Mouse (Mus musculus) bone marrow, adult 2 months (tissue): ENCODE results near the gene 9930111J21Rik1. TPM values are rescaled to one million over a fixed set of nuclear protein-coding genes. Genes with fewer than 3 reads are reported as not detected.
"Not testable (repeated sequence)": the region's sequence is repeated elsewhere in the genome, so short reads cannot be mapped to it uniquely, and the experiment has no call there.

Experiments used
- H3K27ac ChIP-seq: fragments of 200-500 bp; 2 replicates; pipeline ENCODE4 v1.5.1; 2012; ENCODE audit warnings: low read depth, mild to moderate bottlenecking, control low read depth, inconsistent platforms, low read length; ENCODE audit not compliant: control insufficient read depth, poor library complexity, insufficient read depth
- H3K4me1 ChIP-seq: fragments of 200-500 bp; 2 replicates; pipeline ENCODE4 v1.6.1; 2011; ENCODE audit warnings: low read length; ENCODE audit not compliant: control insufficient read depth, insufficient read depth
- H3K4me3 ChIP-seq: fragments of 200-500 bp; replicated peaks from 2 replicates; pipeline ENCODE3; 2011; ENCODE audit warnings: mild to moderate bottlenecking, low read depth, low read length, control low read depth; ENCODE audit not compliant: control insufficient read depth
- CTCF ChIP-seq: fragments of 200-500 bp; IDR thresholded peaks from 2 replicates; pipeline ENCODE4 v1.5.1; 2011; ENCODE audit warnings: low read length, control low read depth; ENCODE audit not compliant: control insufficient read depth, insufficient read depth
- POLR2A ChIP-seq: fragments of 200-500 bp; IDR thresholded peaks from 2 replicates; pipeline ENCODE4 v1.6.1; 2011; ENCODE audit warnings: low read depth, mild to moderate bottlenecking, control low read depth, low read length, borderline replicate concordance; ENCODE audit not compliant: control insufficient read depth
- WGBS: fragments of 180-500 bp; shearing (Covaris S2); methylation state at CpG from one replicate; pipeline ENCODE4 v1.1.7; 2018; 5-methylcytosine and 5-hydroxymethylcytosine counted together
- polyA plus RNA-seq: library from polyadenylated mRNA; stranded (reverse); fragments of >200 nt; gene quantifications from 2 replicates; pipeline ENCODE4 v1.2.4, GENCODE M21; 2011; ENCODE audit warnings: low replicate concordance; ENCODE audit not compliant: missing spikeins, insufficient read depth, insufficient read length

Gene 9930111J21Rik1
- polyA plus RNA-seq, 1 experiment: 7.9 TPM

DNA sequence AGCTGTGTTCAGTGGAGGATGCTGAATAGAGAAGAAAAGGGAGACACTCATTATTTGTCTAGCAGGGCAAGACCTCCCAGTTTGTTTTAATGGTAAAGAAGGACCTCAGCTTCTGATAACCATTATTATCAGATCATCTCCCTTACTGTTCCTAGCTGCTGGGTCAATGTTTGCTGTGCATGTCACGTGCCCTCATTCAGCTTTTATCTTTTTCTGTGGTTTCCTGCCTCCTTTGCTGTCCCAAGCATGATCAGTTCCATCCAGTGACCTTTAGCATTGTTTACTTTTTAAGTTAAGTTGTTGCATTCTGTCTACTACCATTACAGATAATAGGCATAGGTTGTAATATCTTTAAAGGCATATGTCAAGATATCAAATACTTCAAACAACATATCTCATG, 70.7 kb downstream of the 9930111J21Rik1 start:
- H3K4me1 ChIP-seq: no peaks in the 10 kb centered on the region
- no peak overlapping the region for H3K4me3 ChIP-seq
- 23% methylated on average over 1 of the region's 1 CpGs for WGBS
- no peak for TF ChIP-seq POLR2A
- no peak for TF ChIP-seq CTCF
- no peak overlapping the region for H3K27ac ChIP-seq

DNA sequence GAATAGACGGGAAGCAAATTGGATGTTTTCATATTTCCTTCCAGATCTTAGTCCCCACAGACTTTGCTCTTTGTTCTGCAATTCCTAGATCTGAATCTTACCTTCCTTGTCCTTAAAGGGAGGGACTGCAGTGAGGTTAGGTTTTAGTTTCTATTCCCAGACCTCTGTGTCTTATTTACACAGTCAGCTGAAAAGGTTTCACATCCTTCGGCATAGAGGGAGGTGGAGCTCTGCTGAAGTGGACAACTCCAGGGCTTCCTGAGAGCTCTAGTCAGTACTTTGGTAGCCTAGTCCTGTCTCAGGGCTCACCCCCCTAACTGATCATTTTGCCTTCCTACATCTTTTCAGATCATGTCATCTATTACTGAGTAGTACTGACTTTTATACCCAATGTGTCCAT, 77.2 kb downstream of the 9930111J21Rik1 start, which contains the start of gene Gm5431:
TSS of gene Gm5431 (minus strand) at position 194 of the 400 bp plus-strand sequence.
- Histone ChIP-seq H3K4me3 (peak within 1 kb of the TSS; percentile 27), H3K4me1 (peaks cover 2% of the 10 kb centered on the region; the same call in 1 of the 2 replicates), H3K27ac (peak within 1 kb of the TSS; percentile 70; the same call in 1 of the 2 replicates)
- WGBS: 24% methylated on average over 2 of the region's 2 CpGs
- TF ChIP-seq CTCF (no peak), POLR2A (no peak)

DNA sequence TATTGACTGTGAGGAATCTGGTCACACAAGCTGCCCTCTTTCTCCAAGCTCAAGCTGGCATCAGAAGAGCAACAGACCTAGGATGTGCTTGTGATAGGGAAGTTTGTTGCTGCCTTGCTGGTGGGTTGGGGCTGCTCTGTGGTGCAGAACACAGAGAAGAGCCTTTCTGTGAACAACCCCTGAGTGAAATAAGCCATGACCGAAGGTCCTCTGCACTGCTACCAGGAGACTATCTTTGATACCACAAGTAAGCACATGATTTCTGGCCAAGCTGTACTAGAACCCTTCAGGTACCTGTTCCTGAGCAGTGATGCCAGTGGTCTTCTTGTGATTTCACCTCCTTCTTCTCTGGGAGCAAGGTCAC, 77.6 kb downstream of the 9930111J21Rik1 start:
- Histone ChIP-seq H3K4me3 (peak overlapping the region; percentile 24), H3K27ac (peak overlapping the region; percentile 70; the same call in 1 of the 2 replicates)
- WGBS: 46% methylated on average over 1 of the region's 1 CpGs
- not testable (repeated sequence) for H3K4me1 ChIP-seq

DNA sequence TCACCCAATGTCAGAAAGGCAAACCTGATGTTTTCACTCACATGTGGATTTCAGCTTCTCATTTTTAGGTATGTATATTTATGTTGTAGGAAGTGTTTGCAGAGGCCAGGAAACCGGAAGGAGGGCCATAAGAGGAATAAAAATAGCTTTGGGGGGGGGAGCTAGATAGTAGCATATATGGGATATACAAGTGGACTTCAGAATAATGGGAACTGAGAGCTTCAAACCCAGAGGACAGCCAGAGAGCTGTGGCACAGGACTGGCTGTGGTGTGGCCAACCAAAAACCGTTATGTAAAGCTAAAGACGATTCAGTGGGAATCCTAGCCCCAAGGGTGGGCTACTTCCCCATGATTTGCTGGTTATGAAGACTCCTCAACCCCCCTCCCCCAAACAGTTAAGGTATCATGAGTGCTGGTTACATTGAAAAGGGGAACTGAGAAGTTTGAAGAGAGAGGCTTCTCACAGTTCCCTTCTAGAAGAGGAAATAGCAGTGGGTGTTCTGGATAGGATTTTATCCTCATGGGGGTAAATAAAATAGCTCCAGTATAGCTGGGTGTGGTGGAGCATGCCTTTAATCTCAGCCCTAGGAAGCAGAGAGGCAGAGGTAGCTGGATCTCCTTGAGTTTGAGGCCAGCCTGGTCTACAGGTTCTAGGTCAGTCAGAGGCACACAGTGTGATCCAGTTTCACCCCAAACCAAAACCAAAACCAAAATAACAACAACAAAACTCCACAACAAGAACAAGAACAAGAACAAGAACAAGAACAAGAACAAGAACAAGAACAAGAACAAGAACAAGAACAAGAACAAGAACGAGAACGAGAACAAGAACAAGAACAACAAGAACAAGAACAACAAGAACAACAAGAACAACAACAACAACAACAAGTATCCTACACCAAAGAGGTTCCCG, 78.3 kb downstream of the 9930111J21Rik1 start:
- H3K4me1 ChIP-seq: not testable (repeated sequence)
- 31% methylated on average over 6 of the region's 6 CpGs for WGBS
- Histone ChIP-seq H3K4me3 (peak overlapping the region; percentile 27), H3K27ac (peak overlapping the region; percentile 70; the same call in 1 of the 2 replicates)

DNA sequence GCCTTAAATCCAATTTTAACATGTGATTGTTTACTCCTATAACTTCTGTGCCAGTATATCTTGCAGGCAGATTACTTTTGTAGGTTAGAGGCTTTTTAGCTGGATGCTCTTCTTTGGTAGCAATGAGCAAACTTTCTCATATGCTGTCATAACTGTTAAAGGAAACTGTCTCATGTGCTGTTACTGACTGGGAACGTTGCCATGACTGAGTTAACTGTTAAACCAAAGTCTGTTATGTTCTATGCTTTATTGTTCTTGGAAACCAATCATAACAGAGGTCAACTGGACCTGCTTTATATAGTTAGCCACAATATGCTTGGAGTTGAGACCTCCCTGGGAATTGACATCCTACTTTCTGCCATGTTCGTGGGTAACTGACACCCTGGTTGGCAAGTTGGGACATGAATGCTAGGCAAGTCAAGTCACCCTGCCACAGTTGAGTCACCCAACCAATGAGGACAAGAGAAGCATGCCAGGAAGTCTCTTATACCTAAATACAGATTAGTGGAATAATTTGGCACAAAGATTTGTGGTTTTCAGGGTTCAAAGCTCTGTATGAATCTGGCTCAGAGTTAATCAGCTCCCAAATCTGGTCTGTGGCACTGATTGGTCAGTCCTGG, 80.3 kb downstream of the 9930111J21Rik1 start:
- Histone ChIP-seq H3K4me1 (peaks cover 2% of the 10 kb centered on the region; the same call in 1 of the 2 replicates), H3K27ac (no peak overlapping the region), H3K4me3 (no peak overlapping the region)
- TF ChIP-seq POLR2A: no peak
- no peak for TF ChIP-seq CTCF
- 32% methylated on average over 2 of the region's 2 CpGs for WGBS

Other genes starting within 250 kb of the 9930111J21Rik1 start
- 1,856 and 2,313 TPM in 2 replicates for gene Rack1, start 179.1 kb downstream of the 9930111J21Rik1 start, polyA plus RNA-seq
- 39.7 and 51.0 TPM in 2 replicates for gene Trim41, start 162.0 kb downstream of the 9930111J21Rik1 start, polyA plus RNA-seq
- 8.4 and 14.4 TPM in 2 replicates for gene Trim7, start 153.3 kb downstream of the 9930111J21Rik1 start, polyA plus RNA-seq
- gene Gm12184, start 152.7 kb downstream of the 9930111J21Rik1 start, polyA plus RNA-seq: 43.1 and 76.8 TPM in 2 replicates
- 15.8 and 21.3 TPM in 2 replicates for gene Irgm1, start 107.7 kb downstream of the 9930111J21Rik1 start, polyA plus RNA-seq
- gene Gm5431, start 77.2 kb downstream of the 9930111J21Rik1 start, polyA plus RNA-seq: 2.0 TPM in 1 of 2 replicates, not detected in the other
- 16.9 and 66.0 TPM in 2 replicates for gene Psme2b, start 33.2 kb downstream of the 9930111J21Rik1 start, polyA plus RNA-seq
- 0.88 and 2.1 TPM in 2 replicates for gene Olfr56, start 509 bp downstream of the 9930111J21Rik1 start, polyA plus RNA-seq
- gene Gm12185, start 12.8 kb upstream of the 9930111J21Rik1 start, polyA plus RNA-seq: not detected in 2 replicates
- 7.3 and 8.9 TPM in 2 replicates for gene Tgtp1, start 14.8 kb upstream of the 9930111J21Rik1 start, polyA plus RNA-seq
- 9.1 and 13.8 TPM in 2 replicates for gene 9930111J21Rik2, start 71.8 kb upstream of the 9930111J21Rik1 start, polyA plus RNA-seq
- 7.7 TPM in 1 of 2 replicates, not detected in the other for gene Tgtp2, start 84.8 kb upstream of the 9930111J21Rik1 start, polyA plus RNA-seq
- 18.2 and 26.2 TPM in 2 replicates for gene Ifi47, start 97.2 kb upstream of the 9930111J21Rik1 start, polyA plus RNA-seq
- gene Olfr1396, start 135.5 kb upstream of the 9930111J21Rik1 start, polyA plus RNA-seq: not detected in 2 replicates
- gene Olfr1395, start 162.9 kb upstream of the 9930111J21Rik1 start, polyA plus RNA-seq: not detected in 2 replicates
- gene Olfr1394, start 175.0 kb upstream of the 9930111J21Rik1 start, polyA plus RNA-seq: not detected in 2 replicates
- gene Btnl9, start 207.8 kb upstream of the 9930111J21Rik1 start, polyA plus RNA-seq: 2.1 and 4.9 TPM in 2 replicates
- gene Zfp62, start 223.9 kb upstream of the 9930111J21Rik1 start, polyA plus RNA-seq: 10.4 and 12.0 TPM in 2 replicates